Mouse (Mus musculus): ENCODE measurements around the gene Tmprss7.

DNA sequence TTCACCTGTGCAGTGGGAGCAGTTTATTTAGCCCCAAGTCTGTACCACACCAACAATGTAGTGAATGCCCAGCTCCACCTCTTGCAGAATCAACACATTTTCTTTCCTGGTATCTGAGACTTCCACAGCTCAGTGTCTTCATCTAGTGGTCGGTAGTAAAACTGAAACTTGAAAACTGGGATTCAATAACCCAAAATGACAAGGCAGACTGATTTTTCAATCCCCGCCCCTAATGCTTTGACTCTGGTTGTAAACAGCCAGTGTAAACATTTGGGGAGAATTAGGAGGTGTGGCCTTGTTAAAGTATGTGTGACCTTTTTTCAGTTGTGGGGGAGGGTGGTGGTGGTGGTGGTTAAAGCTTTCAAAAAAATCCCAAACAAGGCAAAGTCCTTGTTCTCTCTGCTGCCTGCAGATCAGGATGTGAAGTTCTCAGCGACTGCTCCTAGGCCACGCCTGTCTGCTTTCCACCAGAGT is 84.9 kb downstream of the Tmprss7 start:
- TF ChIP-seq TAL1 (IDR thresholded peaks at IDR 0.05; ENCODE audit: low read length) (no peak), GATA1 (IDR thresholded peaks at IDR 0.05; ENCODE audit: low read length) (no peak)

All from erythroblast, embryonic 14.5 days (primary cell).